Mouse (Mus musculus) liver, postnatal 0 days (tissue): ENCODE data around the gene Itk. TPM values are rescaled to one million over a fixed set of nuclear protein-coding genes. Genes with fewer than 3 reads are reported as not detected.

Source experiments
- ATAC-seq: fragments of 200-750 bp; cut with Nextera tagmentation; 2 replicates; pipeline ENCODE4 v1.8.0; 2017; ENCODE audit warnings: mild to moderate bottlenecking, moderate library complexity
- DNase-seq: peaks from one replicate; pipeline ENCODE4 v3.0.0-alpha.2; 2016
- H3K27ac ChIP-seq: fragments of 300-500 bp; sonication (generic); 2 replicates; pipeline ENCODE4 v1.5.1; 2014; ENCODE audit warnings: antibody characterized with exemption, moderate library complexity, mild to moderate bottlenecking, low read depth
- H3K27me3 ChIP-seq: fragments of 300-500 bp; sonication (generic); 2 replicates; pipeline ENCODE4 v1.6.1; 2014; ENCODE audit warnings: low read length, control low read depth, mixed read lengths; ENCODE audit not compliant: insufficient read depth
- H3K36me3 ChIP-seq: fragments of 300-500 bp; sonication (generic); replicated peaks from 2 replicates; pipeline ENCODE4 v1.6.1; 2014; ENCODE audit warnings: mild to moderate bottlenecking, control low read depth, low read length, moderate library complexity, mixed read lengths; ENCODE audit not compliant: insufficient read depth
- H3K4me1 ChIP-seq: fragments of 300-500 bp; sonication (generic); 2 replicates; pipeline ENCODE4 v1.6.1; 2014; ENCODE audit warnings: antibody characterized with exemption, mild to moderate bottlenecking, control low read depth; ENCODE audit not compliant: insufficient read depth
- H3K4me2 ChIP-seq: fragments of 300-500 bp; sonication (generic); 2 replicates; pipeline ENCODE4 v1.6.1; 2014; ENCODE audit warnings: low read depth, mild to moderate bottlenecking, low read length, moderate library complexity, mixed read lengths
- H3K4me3 ChIP-seq: fragments of 300-500 bp; sonication (generic); 2 replicates; pipeline ENCODE4 v1.5.1; 2014; ENCODE audit warnings: low read depth, low read length
- H3K9ac ChIP-seq: fragments of 300-500 bp; sonication (generic); replicated peaks from 2 replicates; pipeline ENCODE4 v1.6.1; 2014; ENCODE audit warnings: mild to moderate bottlenecking, moderate library complexity
- H3K9me3 ChIP-seq: fragments of 300-500 bp; sonication (generic); 2 replicates; pipeline ENCODE4 v1.6.1; 2016; ENCODE audit warnings: mild to moderate bottlenecking, control low read depth, low read length, mixed read lengths
- CTCF ChIP-seq: sonication (generic); IDR thresholded peaks from 2 replicates; pipeline ENCODE4 v1.5.1; 2016; ENCODE audit warnings: antibody characterized with exemption, low read depth
- EP300 ChIP-seq: IDR thresholded peaks from 2 replicates; pipeline ENCODE4 v1.6.1; 2016; ENCODE audit warnings: antibody characterized with exemption, low read depth, mild to moderate bottlenecking
- WGBS: fragments of 180-500 bp; shearing (Covaris S2); extraction: QIAGEN DNeasy Blood & Tissue Kit; methylation state at CpG from one replicate; pipeline ENCODE4 v1.1.7; 2014; ENCODE audit not compliant: insufficient replicate concordance; 5-methylcytosine and 5-hydroxymethylcytosine counted together
- polyA plus RNA-seq: library from polyadenylated mRNA; unstranded; fragments of >200 nt; fragmentation: Nextera tagmentation; extraction: Ambion mirVana; gene quantifications from 2 replicates; pipeline ENCODE4 v1.2.1, GENCODE M21; 2015

Gene Itk
- polyA plus RNA-seq, 1 experiment from 2014 or later: 0.09 TPM

- ATAC-seq: no peak
- TF ChIP-seq EP300 (no peak), CTCF (no peak)
These were observed 95.8 kb downstream of the Itk start for GRCm38 (mm10) chr11:46293491-46293890.

GRCm38 (mm10) chr11:46290988-46291405, 98.3 kb downstream of the Itk start:
- Histone ChIP-seq H3K36me3 (peaks cover 14% of the 10 kb centered on the region), H3K4me2 (no peak overlapping the region), H3K27me3 (no peaks in the 10 kb centered on the region), H3K4me1 (0 out of 2 replicates have a peak, but pooled peaks cover 5% of the 10 kb centered on the region), H3K27ac (0 out of 2 replicates have a peak overlapping the region, but pooled peaks have one; percentile 4), H3K9ac (no peak overlapping the region), H3K4me3 (no peak overlapping the region), H3K9me3 (no peaks in the 10 kb centered on the region)
- TF ChIP-seq EP300 (no peak), CTCF (no peak)
- ATAC-seq: peak; percentile 80
- DNase-seq: no peak
- WGBS: 61% methylated on average over 10 of the region's 10 CpGs

More at GRCm38 (mm10) chr11:46293491-46293890, 95.8 kb downstream of the Itk start:
- DNase-seq: no peak
- Histone ChIP-seq H3K4me1 (0 out of 2 replicates have a peak, but pooled peaks cover 7% of the 10 kb centered on the region), H3K27me3 (no peaks in the 10 kb centered on the region), H3K36me3 (peaks cover 8% of the 10 kb centered on the region), H3K4me3 (no peak overlapping the region), H3K9me3 (no peaks in the 10 kb centered on the region), H3K9ac (no peak overlapping the region), H3K27ac (no peak overlapping the region), H3K4me2 (no peak overlapping the region)
- WGBS: 78% methylated on average over 5 of the region's 5 CpGs

- no peak for ATAC-seq
- TF ChIP-seq CTCF (no peak), EP300 (no peak)
These were observed 99.8 kb downstream of the Itk start for GRCm38 (mm10) chr11:46289561-46289960.

GRCm38 (mm10) chr11:46289022-46289421, 100.3 kb downstream of the Itk start:
- no peak for DNase-seq
- no peak overlapping the region for H3K9ac ChIP-seq
- no peak overlapping the region for H3K4me3 ChIP-seq
- no peak for ATAC-seq
- H3K4me1 ChIP-seq: 0 out of 2 replicates have a peak, but pooled peaks cover 5% of the 10 kb centered on the region
- H3K36me3 ChIP-seq: peaks cover 14% of the 10 kb centered on the region
- H3K4me2 ChIP-seq: no peak overlapping the region
- 84% methylated on average over 4 of the region's 4 CpGs for WGBS
- H3K9me3 ChIP-seq: no peaks in the 10 kb centered on the region
- H3K27ac ChIP-seq: no peak overlapping the region
- TF ChIP-seq CTCF (no peak), EP300 (no peak)
- H3K27me3 ChIP-seq: no peaks in the 10 kb centered on the region

More at GRCm38 (mm10) chr11:46289561-46289960, 99.8 kb downstream of the Itk start:
- Histone ChIP-seq H3K27ac (no peak overlapping the region), H3K4me3 (no peak overlapping the region), H3K4me1 (0 out of 2 replicates have a peak, but pooled peaks cover 5% of the 10 kb centered on the region), H3K36me3 (peaks cover 14% of the 10 kb centered on the region), H3K9ac (no peak overlapping the region), H3K9me3 (no peaks in the 10 kb centered on the region), H3K27me3 (no peaks in the 10 kb centered on the region), H3K4me2 (no peak overlapping the region)
- WGBS: 81% methylated on average over 9 of the region's 9 CpGs
- DNase-seq: no peak

- ATAC-seq (no peak), DNase-seq (no peak)
- no peak overlapping the region for H3K4me3 ChIP-seq
- no peak for TF ChIP-seq CTCF
- TF ChIP-seq EP300: no peak
- H3K36me3 ChIP-seq: peaks cover 16% of the 10 kb centered on the region
- H3K27me3 ChIP-seq: no peaks in the 10 kb centered on the region
- H3K4me2 ChIP-seq: no peak overlapping the region
- no peak overlapping the region for H3K27ac ChIP-seq
- WGBS: 74% methylated on average over 5 of the region's 5 CpGs
- 0 out of 2 replicates have a peak, but pooled peaks cover 5% of the 10 kb centered on the region for H3K4me1 ChIP-seq
- no peak overlapping the region for H3K9ac ChIP-seq
- no peaks in the 10 kb centered on the region for H3K9me3 ChIP-seq
These were observed 101.2 kb downstream of the Itk start for GRCm38 (mm10) chr11:46288091-46288490.

- no peak overlapping the region for H3K9ac ChIP-seq
- DNase-seq: no peak
- no peak overlapping the region for H3K4me2 ChIP-seq
- WGBS: 29% methylated on average over 6 of the region's 6 CpGs
- no peak overlapping the region for H3K4me3 ChIP-seq
- no peak overlapping the region for H3K27ac ChIP-seq
- H3K4me1 ChIP-seq: 0 out of 2 replicates have a peak, but pooled peaks cover 5% of the 10 kb centered on the region
- no peaks in the 10 kb centered on the region for H3K9me3 ChIP-seq
- TF ChIP-seq EP300: no peak
- no peak for TF ChIP-seq CTCF
- peaks cover 19% of the 10 kb centered on the region for H3K36me3 ChIP-seq
- no peaks in the 10 kb centered on the region for H3K27me3 ChIP-seq
- peak; percentile 49 for ATAC-seq
These were observed 102.5 kb downstream of the Itk start for GRCm38 (mm10) chr11:46286803-46287202.

- Histone ChIP-seq H3K36me3 (peaks cover 18% of the 10 kb centered on the region), H3K27ac (no peak overlapping the region), H3K9me3 (no peaks in the 10 kb centered on the region), H3K4me2 (no peak overlapping the region), H3K4me3 (no peak overlapping the region), H3K27me3 (no peaks in the 10 kb centered on the region), H3K9ac (no peak overlapping the region), H3K4me1 (0 out of 2 replicates have a peak, but pooled peaks cover 5% of the 10 kb centered on the region)
- WGBS: 88% methylated on average over 6 of the region's 6 CpGs
- TF ChIP-seq CTCF (no peak), EP300 (no peak)
- DNase-seq (no peak), ATAC-seq (no peak)
These were observed 105.5 kb downstream of the Itk start for GRCm38 (mm10) chr11:46283800-46284199.
